Mouse (Mus musculus): ENCODE results near the gene Vmn1r48.
"Not testable (repeated sequence)": the region's sequence is repeated elsewhere in the genome, so short reads cannot be mapped to it uniquely, and the experiment has no call there.

Vmn1r48 gene

GRCm38 (mm10) chr6:90036741-90037140, at the start of gene Vmn1r48:
Vmn1r48 (minus strand) TSS chr6:90036841.
- not testable (repeated sequence) for DNase-seq (ENCODE audit: low read depth, low spot score)

GRCm38 (mm10) chr6:90078406-90078805, 41.8 kb upstream of the Vmn1r48 start, which contains the start of gene Vmn1r49:
Vmn1r49 (minus strand) TSS chr6:90078506.
- DNase-seq (ENCODE audit: low read depth, low spot score) = no peak

GRCm38 (mm10) chr6:90015847-90016246, 20.8 kb downstream of the Vmn1r48 start, which contains the start of gene Vmn1r47:
Vmn1r47 (plus strand) TSS chr6:90016147.
- not testable (repeated sequence) for DNase-seq (ENCODE audit: low read depth, low spot score)

- DNase-seq (ENCODE audit: low read depth, low spot score) = no peak
Measured at GRCm38 (mm10) chr6:89985989-89986388, 50.7 kb downstream of the Vmn1r48 start.
